Comparison of ENCODE assay signal across 31 mouse cellular contexts in the genomic region with DNA sequence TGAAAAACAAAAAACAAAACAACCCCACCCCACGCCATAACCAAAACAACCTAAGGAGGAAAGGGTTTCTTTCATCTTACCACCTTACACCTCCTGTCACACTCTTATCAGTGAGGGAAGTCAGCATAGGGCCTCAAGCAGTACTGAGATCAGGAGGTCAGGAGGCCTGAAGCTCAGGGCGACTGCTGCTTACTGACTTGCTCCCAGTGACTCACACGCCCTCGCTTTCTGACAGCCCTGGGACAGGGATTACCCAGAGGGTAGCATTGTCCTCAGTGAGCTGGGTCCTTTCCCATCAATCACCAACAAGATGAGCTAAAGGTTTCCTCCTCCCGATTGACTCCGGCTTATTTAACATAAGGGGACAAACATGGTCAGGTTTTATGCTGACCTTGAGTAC. TPM values are rescaled to one million over a fixed set of nuclear protein-coding genes. Genes with fewer than 3 reads are reported as not detected.
DNase-seq lines count a peak whose midpoint lies in the region; ATAC-seq lines count a peak whose summit lies in the region.
"Had no signal": no experiment of that assay in that cellular context is flagged by ENCODE, and none has a peak within 500 bp of the region (broad histone marks: within the 10 kb centered on the region; RNA-seq: fewer than 3 reads in every experiment).

No protein-coding gene starts in this region.

- no peaks in the 10 kb centered on the region for H3K27me3 ChIP-seq in liver, embryonic 13.5 days
- H3K27me3 ChIP-seq: embryonic facial prominence, embryonic 13.5 days; heart, embryonic 12.5 days; kidney, embryonic 15.5 days; limb, embryonic 12.5 days; megakaryocyte, embryonic 14.5 days; midbrain, embryonic 12.5 days; neural tube, embryonic 13.5 days had no signal

- 43% methylated on average over 6 of the region's 6 CpGs for WGBS in liver, embryonic 13.5 days (ENCODE audit: insufficient replicate concordance)

- H3K36me3 ChIP-seq in liver, embryonic 13.5 days: no peaks in the 10 kb centered on the region
- H3K36me3 ChIP-seq: embryonic facial prominence, embryonic 13.5 days; forebrain, embryonic 10.5 days; heart, embryonic 12.5 days; kidney, embryonic 15.5 days; limb, embryonic 12.5 days; midbrain, embryonic 12.5 days; neural tube, embryonic 13.5 days had no signal

- no peaks in the 10 kb centered on the region for H3K9me3 ChIP-seq in liver, embryonic 13.5 days (replicated peaks)
- H3K9me3 ChIP-seq: embryonic facial prominence, embryonic 13.5 days; forebrain, embryonic 10.5 days; heart, embryonic 12.5 days; kidney, embryonic 15.5 days; limb, embryonic 12.5 days; megakaryocyte, embryonic 14.5 days; midbrain, embryonic 12.5 days; neural tube, embryonic 13.5 days had no signal

- DNase-seq in adrenal gland, adult (ENCODE audit: inconsistent age in 2 of 2, low spot score in 1 of 2): peak; percentile 70 to 79
- DNase-seq in adrenal gland, postnatal 4 days (ENCODE audit: low spot score in 2 of 2): no peak
- peak; percentile 71 for DNase-seq in CD4-positive helper T cell, adult 2 months (ENCODE audit: low read depth, low spot score)
- peak; percentile 50 for DNase-seq in adrenal gland, postnatal 25 days
- no peak for DNase-seq in liver, embryonic 13.5 days
- no peak for DNase-seq in urinary bladder, postnatal 4 days (ENCODE audit: low spot score in 2 of 2)
- no peak for DNase-seq in kidney, adult 18-20 months
- DNase-seq in thymus, postnatal 25 days: no peak
- DNase-seq: cerebellum, adult 18-20 months; cerebellum, postnatal 10 days; gastrocnemius, adult 2 months; gastrocnemius, postnatal 36 days; heart, adult 18-20 months; heart, postnatal 4 days; kidney, adult 11 months; kidney, postnatal 4 days; lung, postnatal 4 days; right cerebral cortex, postnatal 4 days had no signal

- H3K9ac ChIP-seq in liver, embryonic 13.5 days: peak overlapping the region; percentile 51
- H3K9ac ChIP-seq: embryonic facial prominence, embryonic 13.5 days; heart, embryonic 12.5 days; hindbrain, embryonic 14.5 days; kidney, embryonic 15.5 days; limb, embryonic 12.5 days; midbrain, embryonic 12.5 days; neural tube, embryonic 13.5 days had no signal

- H3K4me1 ChIP-seq in liver, embryonic 13.5 days (replicated peaks): peaks cover 47% of the 10 kb centered on the region

- ATAC-seq in liver, embryonic 13.5 days (ENCODE audit: low read depth): no peak
- ATAC-seq: forebrain, embryonic 16.5 days; inflammation-experienced regulatory T-cells, adult 6 months had no signal

- peak overlapping the region; percentile 24; the same call in 1 of the 2 replicates for H3K4me2 ChIP-seq in liver, embryonic 13.5 days
- H3K4me2 ChIP-seq: embryonic facial prominence, embryonic 13.5 days; heart, embryonic 12.5 days; hindbrain, embryonic 14.5 days; kidney, embryonic 15.5 days; limb, embryonic 12.5 days; midbrain, embryonic 12.5 days; neural tube, embryonic 13.5 days had no signal

- peak overlapping the region; percentile 68 for H3K27ac ChIP-seq in liver, embryonic 13.5 days
- H3K27ac ChIP-seq: embryonic facial prominence, embryonic 13.5 days; forebrain, embryonic 10.5 days; gastrocnemius, adult 2 months; hindbrain, embryonic 14.5 days; kidney, embryonic 15.5 days; limb, embryonic 12.5 days; midbrain, embryonic 12.5 days; neural tube, embryonic 13.5 days had no signal

- no peak overlapping the region for H3K4me3 ChIP-seq in liver, embryonic 13.5 days (replicated peaks)
- H3K4me3 ChIP-seq: embryonic facial prominence, embryonic 13.5 days; forebrain, embryonic 10.5 days; gastrocnemius, adult 2 months; heart, embryonic 12.5 days; kidney, embryonic 15.5 days; limb, embryonic 12.5 days; megakaryocyte, embryonic 14.5 days; midbrain, embryonic 12.5 days; myocyte; neural tube, embryonic 13.5 days had no signal

RNA-seq across cellular contexts. Expression of a gene that starts 4.5 kb away (rescaled TPM):
- total RNA-seq in adrenal gland, postnatal 4 days (2021): 100 to 1,000 TPM; 319 to 332 TPM
- total RNA-seq in adrenal gland, postnatal 25 days (2021): 190 and 232 TPM in 2 replicates
- polyA plus RNA-seq in liver, embryonic 13.5 days (2015; fragmentation: Nextera tagmentation; extraction: Ambion mirVana): 98.1 and 121 TPM in 2 replicates

RNA-seq across cellular contexts. Expression of a gene that starts 43.8 kb away (rescaled TPM):
- 1 to 10 TPM; 4.2 to 4.3 TPM for total RNA-seq in adrenal gland, postnatal 4 days (2021)
- 2.8 and 3.2 TPM in 2 replicates for total RNA-seq in adrenal gland, postnatal 25 days (2021)
- polyA plus RNA-seq in liver, embryonic 13.5 days (2015; fragmentation: Nextera tagmentation; extraction: Ambion mirVana): 0.82 and 1.3 TPM in 2 replicates
- total RNA-seq: common myeloid progenitor, adult 5-6 weeks had no signal

RNA-seq across cellular contexts. Expression of a gene that starts 49.1 kb away (rescaled TPM):
- 10 to 100 TPM; 64.1 to 70.7 TPM for total RNA-seq in adrenal gland, postnatal 4 days (2021)
- 55.0 and 68.0 TPM in 2 replicates for total RNA-seq in adrenal gland, postnatal 25 days (2021)
- 6.6 and 7.3 TPM in 2 replicates for polyA plus RNA-seq in liver, embryonic 13.5 days (2015; fragmentation: Nextera tagmentation; extraction: Ambion mirVana)

RNA-seq across cellular contexts. Expression of a gene that starts 55.0 kb away (rescaled TPM):
- 10 to 100 TPM; 70.0 to 75.4 TPM for total RNA-seq in adrenal gland, postnatal 4 days (2021)
- 88.0 and 93.9 TPM in 2 replicates for total RNA-seq in adrenal gland, postnatal 25 days (2021)
- polyA plus RNA-seq in liver, embryonic 13.5 days (2015; fragmentation: Nextera tagmentation; extraction: Ambion mirVana): 40.5 and 41.5 TPM in 2 replicates

RNA-seq across cellular contexts. Expression of a gene that starts 59.5 kb away (rescaled TPM):
- 10 to 100 TPM; 67.2 to 69.6 TPM for total RNA-seq in adrenal gland, postnatal 4 days (2021)
- 23.4 and 33.9 TPM in 2 replicates for total RNA-seq in adrenal gland, postnatal 25 days (2021)
- polyA plus RNA-seq in liver, embryonic 13.5 days (2015; fragmentation: Nextera tagmentation; extraction: Ambion mirVana): 11.8 and 13.3 TPM in 2 replicates

Comparison
In these comparisons a context has a peak if more than half of its experiments do, and no peak if none do; other contexts are left out.
1. DNase-seq: peak in adrenal gland, adult (2 of 2), CD4-positive helper T cell, adult 2 months (single experiment) and adrenal gland, postnatal 25 days (single experiment); none in adrenal gland, postnatal 4 days (0 of 2), liver, embryonic 13.5 days (single experiment), urinary bladder, postnatal 4 days (0 of 2), kidney, adult 18-20 months (single experiment) and thymus, postnatal 25 days (single experiment).